Mouse (Mus musculus) A20 (cell line): Measurements from ENCODE around the gene Eva1b.

ENCODE experiments used
- DNase-seq: peaks from one replicate; pipeline ENCODE4 v3.0.0-alpha.2; 2011; ENCODE audit warnings: low read depth, low spot score

Gene Eva1b

DNA sequence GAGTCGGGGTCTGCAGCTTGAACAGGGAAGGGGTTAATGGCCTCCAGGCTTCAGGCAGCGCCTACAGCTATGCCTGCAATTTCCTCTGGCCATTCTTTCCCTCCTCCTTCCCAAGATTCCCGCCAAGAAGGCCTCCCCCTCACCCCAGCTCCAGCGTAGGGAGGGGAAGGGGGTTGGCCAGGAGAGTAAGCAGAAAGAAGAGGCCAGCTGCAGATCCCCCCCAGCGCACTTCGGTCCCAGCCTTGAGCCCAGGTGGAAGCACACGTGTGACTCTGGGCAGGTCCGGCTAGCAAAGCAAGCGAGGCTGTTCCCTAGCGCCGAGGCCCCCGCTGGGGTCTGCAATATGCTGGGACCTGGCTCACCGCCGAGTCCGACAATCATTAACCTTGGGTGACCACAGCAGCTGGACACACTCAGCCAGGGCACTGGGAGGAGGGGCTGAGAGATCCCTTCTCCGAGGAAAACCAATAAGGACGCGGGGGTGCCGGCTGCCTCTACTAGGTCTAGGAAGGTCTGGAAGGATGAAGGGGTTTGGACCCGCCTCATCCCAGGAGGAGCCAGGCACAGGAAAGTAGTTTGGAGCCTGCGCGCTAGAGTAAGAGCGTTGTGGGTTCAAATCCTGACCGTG lies at the start of gene Eva1b:
TSS of gene Eva1b (plus strand) at position 212 of the 628 bp plus-strand sequence.
- no peak for DNase-seq

DNA sequence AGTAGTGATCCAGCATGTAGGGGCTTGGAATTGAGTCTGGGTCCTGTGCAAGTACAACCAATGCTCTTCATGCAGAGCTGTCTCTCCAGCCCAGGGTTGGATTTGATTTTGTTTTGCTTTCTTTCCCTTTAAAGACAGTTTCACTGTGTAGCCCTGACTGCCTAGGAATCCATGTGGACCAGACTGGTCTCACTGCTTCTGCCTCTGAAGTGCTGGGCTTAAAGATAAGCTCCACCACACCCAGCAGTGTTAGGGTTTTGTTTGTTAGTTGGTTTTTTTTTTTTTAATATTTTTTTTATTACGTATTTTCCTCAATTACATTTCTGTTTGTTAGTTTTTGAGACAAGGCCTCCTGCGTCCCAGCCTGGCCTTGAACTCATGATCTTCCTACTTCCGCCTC lies 48.2 kb upstream of the Eva1b start:
- DNase-seq, result no peak

DNA sequence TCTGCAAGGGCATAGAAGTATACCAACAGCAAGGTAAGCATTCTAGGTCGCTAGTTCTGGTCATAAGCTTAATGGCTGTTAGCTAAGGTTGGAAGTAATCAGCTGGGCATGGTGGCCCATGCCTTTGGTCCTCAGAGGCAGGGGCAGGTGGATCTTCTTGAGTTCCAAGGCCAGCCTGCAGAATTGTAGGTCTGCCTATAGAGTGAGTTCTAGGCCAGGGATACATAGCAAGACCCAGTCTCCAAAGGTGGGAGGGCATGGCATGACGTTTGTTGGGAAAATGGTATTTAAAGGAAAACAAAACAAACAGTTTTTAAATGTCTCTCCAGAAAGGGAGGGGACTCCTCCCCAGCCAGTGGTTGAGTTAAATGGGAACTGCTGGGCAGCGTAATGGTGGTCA lies 46.8 kb upstream of the Eva1b start:
- DNase-seq, result no peak

DNA sequence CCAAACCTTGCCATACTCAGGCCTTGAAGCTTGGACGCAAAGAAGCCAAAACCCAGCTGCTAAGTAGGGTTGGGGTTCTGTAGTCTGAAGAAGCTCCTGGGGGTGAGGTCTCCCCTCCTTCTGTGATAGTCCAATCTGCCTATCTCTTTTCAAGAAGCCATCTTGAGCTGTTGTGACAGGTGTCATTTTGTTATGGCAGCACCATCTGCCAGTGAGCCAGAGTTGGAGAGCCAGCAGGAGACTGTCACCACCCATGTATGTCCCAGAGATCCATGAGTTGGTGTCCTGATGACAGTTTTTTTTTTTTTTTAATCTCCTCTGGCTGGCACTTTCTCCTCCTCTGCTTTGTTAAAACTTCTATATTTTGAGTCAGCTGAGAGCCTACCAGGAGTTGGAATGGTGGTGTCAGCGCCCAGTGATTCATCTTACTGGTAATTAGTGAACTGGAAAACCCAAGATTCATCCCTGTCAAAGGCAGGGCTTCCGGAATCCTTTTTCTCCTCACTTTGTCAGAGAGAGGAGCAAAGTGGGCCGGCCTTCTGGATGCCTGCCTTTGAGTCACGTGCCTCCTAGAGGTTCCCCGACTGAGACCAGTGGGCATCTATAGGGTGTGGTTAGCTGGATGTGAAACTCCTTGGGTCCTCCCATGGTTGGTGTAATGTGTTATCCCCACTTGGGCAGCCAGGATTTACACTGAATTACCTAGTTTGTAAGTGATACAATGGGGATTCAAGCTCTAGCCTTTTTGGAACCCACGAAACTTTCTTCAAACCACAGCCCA lies 45.3 kb upstream of the Eva1b start:
- DNase-seq, result peak; percentile 33

DNA sequence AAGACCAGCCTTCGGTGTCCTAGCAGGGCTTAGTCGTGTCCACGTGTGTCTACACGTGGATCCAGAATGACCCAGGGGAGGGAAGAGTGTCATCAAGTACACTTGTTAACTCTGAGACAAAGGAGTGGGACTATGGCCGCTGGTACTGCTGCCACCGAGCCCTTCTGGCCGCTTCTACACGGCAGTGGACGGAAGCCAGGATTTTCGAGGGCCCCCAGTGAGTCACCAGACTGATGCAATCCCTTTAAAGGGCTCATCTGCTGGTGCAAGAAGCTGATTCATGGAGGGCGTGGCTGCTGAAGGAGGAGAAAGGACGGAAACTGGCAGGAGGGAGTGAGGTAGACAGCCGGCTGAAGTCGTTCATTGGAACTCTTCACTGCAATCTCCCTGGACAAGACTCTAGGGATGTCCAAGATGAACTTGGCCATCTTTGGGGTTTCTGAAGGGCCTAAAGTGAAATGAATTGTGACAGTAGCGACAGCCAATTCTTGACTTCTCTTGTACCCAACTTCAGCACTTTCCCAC lies 44.4 kb upstream of the Eva1b start:
- peak; percentile 86 for DNase-seq

DNA sequence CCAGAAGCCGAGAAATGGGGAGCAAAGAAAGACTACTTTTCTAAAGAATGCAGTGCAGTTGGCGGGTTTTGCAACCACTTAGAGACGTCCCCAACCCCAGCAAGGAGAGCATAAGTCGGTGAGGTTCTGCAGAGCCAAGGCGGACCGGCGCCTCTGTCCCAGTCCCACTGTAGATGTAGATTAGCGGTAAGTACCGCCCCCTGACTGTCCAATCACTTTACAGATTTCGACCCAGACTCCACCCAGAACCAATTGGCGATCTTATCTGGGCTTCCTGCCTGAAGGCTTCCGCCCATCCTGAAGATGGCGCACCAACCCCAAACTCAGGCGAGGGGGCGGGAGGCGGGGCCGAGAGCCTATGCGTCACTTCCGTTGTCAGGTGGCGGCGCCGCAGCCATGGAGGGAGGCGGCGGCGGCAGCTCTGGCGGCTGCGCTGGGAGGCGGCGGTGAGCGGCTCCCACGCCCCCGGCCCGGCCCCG lies 43.9 kb upstream of the Eva1b start, which contains the start of gene Stk40:
TSS of gene Stk40 (plus strand) at position 368 of the 479 bp plus-strand sequence.
- peak; percentile 98 for DNase-seq

DNA sequence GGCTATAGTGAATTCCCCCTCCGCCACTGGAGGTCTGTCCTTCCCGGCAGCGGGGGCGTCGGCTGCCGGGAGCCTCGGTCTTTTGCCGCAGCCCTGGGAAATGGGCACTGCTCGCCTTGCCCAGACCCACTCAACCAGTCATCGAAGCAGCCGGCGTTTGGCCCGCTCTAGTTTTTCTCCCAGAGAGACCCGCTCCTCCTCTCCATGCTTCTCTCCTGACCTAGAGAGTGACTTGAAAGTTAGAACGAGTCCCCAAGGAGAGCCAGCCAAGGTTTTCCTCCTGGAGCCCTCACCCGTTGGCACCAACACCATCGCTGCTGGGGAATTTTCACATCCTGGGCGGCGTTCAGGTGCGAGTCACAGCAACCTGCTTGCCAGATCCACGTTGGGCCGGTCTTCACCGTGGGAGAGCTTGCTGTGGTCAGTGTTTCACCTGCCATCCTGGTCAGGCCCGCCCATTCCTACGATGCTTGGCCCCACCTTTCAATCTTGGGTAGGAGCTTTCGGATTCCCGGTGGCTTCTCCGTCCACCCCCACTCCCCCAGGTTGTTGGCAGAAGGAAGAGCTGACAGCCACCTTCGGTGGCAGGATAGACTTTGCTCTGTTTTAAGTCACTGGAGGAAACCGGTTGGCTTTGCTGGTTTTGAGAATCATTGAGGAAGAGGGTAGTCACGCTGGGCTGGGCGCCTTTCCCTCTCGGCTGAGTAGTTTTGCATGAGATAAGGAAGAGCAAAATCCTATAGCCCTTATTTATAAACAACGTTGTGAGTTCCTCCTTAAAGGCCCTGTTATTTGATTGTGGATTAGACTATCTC lies 43.1 kb upstream of the Eva1b start:
- DNase-seq, result peak; percentile 59

DNA sequence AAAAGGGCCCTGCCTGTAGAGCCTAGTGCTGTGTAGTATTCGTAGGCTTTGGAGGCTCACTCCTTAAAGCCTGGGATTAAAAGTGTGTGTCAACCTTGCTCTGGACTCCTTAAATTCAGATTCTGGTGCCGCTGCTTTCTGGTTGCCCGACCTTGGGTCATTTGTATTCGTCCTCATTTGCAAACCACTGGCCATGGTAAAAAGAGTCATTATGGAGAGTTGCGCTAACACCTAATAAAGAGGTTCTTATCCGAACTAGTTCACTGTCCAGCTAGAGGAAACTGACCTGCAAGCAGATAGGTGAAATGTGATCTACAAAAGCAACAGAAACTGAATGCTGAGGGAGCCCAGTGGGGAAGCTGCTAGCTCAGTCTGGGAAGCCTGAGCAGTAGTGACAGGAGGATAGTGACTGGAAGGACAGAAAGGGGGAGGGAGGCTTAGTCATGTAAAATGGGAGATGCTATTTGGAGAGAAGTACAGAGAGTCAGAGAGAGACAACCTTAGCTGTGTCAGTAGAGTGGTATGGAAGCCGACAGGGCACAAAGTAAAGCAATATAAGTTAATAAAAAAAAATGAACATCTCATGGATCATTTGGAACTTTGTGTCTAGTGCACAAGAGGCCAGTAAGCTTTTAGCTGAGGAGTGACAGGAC lies 42.3 kb upstream of the Eva1b start:
- no peak for DNase-seq

DNA sequence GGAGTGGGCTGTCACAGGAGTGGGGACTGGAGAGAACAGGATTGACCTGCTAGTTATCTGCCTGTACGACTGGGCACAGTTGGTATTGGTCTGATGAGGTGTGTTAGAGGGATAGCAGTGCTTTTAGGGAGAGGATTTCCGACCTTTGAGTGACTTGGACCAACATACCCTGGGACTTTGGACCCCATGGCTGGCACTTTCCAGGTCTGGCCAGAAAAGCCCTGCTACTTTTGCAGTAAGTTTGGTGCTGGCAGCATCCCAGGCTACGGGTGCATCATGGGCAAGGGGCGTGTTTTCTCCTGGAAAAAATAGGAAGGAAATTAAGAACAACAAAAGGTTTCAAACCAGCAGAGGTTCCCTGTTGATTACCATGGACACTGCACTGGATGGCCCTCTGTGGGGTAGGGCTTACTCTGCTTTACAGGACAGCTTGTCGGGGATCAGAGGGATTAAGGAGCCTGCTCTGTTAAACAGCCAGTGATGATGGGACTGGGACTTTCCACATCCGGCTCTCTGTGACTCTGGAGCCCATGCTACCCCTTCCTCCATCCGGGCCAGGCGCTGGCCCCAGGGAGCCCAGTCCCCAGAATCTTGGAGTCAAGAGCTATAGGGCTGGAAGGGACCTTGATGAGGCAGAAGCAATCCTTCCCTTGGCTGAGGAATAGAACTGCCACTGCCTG lies 39.3 kb upstream of the Eva1b start:
- no peak for DNase-seq

DNA sequence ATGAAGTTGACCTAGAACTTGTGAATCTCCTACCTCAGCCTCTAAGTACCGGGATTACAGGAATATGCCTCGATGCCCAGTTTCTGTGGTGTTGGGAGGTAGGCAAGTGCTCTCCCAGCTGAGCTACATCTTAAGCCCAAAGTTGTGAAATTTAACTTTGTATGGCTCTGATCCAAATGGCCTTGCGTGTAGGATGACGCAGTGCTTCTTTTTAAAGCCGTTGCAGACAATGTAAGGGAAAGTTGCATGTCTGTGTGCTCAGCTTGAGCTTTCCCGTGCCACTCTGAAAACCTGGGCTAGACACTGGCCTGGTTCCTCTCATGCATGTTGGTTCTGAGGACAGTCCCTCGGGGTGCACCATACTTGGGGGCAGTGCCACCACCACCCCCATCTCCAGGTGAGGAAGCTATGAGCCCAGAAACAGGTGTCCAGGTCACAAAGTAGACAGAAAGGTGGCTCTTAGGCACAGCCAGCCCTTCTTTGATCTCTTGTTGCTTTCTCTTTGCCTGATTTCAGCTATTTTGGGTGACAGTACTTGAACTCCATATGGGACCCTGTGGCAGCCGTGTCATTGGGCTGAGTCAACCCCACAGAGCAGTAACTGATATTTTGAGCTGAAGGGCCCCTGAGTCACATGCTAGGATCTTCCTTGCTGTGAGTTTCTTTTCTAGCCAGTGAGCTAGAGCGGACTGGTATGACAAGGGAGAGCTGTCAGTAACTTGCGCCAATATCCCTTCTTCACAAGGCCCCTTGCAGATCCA lies 37.8 kb upstream of the Eva1b start:
- DNase-seq, result no peak

DNA sequence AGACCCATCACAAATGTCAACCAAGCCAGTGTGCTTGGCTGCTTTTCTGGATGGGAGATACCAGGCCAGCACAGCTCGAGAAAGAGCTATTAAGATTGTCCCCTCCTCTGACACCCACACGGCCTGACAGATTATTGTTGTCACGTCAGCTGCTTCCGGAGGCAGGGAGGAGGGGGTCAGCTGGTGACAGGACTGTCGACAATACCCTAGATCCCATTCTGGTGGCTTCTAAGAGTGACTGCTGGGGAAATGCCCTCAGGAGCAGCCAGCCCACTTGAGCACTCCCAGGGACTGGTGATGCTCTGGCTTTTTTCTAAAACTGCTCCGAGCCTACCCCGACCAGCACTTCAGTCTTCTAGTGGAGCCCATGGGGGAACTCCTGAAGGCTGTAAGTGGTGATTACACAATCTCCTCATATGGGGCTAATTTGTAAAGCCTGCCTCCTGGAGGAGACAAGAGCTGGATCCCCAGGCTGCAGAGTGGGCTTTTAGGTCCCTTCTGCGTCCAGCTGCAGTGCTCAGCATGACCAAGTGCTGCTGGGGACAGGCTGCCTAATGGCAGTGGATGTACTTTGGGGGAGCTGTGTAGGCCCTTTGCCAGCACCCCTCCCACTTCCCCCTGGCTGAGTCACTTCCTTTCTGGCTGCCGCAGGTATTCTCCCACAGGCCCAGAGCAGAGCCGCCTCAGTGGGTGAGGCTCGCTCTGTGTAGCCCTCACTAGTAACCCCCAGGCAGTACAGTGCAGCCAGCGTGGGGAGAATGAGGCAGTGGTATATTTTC lies 37.0 kb upstream of the Eva1b start:
- DNase-seq, result peak; percentile 89

DNA sequence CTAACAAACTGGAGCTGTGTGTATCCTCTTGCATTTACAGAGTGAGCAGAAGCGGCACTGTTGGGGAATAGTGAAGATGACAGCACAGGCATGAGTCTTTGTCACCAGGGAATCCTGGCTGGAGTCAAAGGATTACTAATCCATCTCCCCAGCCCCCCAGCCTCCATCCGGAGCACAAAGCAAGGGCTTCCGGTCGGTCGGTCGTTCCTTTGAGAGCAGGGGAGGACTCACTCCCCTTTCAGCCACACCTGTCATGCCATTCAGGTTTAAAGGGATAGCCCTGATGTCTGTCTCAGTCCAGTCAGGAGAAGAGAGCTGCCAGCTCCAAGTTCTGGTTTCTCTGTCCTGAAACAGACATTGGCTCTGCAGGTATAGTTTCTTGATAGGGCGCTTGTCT lies 36.4 kb upstream of the Eva1b start:
- DNase-seq, result no peak

DNA sequence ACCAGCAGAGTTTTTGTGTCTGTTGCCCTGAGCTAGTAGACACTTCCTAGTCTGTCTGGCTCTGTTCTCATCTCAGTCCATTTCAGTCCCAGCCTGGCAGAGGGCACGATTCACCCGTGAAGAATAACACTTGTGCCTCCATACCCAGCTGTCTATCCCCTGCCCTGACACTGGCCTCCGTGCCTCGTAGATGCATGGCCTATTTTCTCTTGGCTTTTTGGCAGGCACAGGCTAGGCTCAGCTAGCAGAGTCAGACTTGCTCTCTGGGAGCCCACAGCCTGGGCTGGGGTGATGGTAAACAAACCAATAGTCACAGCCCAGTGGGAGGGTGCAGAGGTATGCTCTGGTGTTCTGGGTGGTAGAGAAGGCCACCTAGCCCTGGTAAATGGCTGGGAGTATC lies 34.3 kb upstream of the Eva1b start:
- DNase-seq, result no peak

DNA sequence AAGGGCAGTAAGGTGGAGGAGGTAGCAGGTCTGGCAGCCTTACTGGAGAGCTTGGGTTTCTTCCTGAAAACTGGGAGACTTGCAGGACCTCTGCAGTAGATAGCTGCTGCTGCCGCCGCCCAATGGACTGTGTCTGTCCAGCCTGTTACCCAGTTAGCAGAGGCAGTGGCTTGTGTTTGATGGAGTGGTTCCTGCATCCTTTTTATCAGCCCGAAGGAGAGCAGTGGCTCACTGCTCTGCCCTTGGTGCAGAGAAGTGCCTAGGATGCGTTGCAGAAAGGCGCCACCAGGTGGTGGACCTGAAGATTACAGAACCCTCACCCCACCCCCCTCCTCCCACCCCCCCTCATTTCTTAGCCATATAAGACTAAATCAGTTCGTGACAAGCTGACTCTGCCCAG lies 33.6 kb upstream of the Eva1b start:
- DNase-seq, result peak; percentile 67

DNA sequence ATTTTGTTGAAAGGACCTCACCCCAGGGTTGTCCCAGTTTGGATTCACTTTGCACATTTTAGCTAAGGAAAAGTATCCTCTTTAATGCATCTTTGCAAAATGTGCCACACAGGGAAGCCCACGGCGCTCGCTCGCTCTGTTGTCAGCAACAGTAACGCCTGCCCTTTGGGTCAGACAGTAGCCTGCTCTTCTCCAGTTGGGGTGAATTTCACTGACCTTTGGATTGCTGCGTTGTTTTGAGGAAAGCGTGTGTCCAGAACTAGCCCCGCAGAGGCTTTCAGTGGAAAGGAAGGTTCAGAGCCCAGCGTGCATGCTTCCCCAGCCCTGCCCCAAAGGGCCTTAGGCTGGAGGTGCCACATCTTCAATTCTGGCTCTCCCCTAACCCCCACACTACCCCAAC lies 32.1 kb upstream of the Eva1b start:
- no peak for DNase-seq

DNA sequence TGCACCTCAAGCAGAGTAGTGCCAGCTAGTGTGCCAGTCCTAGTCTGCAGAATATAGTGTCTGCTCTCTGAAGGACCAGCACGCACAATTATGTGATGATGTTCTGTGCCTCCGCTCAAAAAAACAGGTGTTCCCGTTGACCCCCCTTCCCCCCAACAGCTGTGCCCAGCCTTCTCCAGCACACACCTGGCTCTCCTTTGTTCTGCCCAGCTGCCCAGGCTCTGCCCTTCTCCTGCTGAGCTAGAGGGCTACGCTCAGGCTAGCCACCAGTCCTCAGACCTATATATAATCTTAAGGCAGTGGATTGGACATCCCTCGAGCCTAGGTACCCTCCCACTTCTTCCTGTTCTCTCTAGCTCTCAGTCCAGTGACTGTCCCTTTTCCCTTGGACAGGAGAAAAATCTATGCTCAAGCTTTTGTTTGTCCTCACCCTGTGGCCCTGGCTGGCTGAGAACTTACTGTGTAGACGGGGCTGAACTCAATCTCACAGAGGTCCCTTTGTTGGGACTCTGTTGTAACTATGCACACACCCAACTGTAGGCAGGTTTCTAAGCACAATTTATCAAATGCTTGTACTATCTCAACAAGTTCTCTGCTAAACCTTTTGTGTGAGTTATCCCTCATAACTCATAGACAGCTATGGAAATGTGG lies 31.5 kb upstream of the Eva1b start:
- no peak for DNase-seq

DNA sequence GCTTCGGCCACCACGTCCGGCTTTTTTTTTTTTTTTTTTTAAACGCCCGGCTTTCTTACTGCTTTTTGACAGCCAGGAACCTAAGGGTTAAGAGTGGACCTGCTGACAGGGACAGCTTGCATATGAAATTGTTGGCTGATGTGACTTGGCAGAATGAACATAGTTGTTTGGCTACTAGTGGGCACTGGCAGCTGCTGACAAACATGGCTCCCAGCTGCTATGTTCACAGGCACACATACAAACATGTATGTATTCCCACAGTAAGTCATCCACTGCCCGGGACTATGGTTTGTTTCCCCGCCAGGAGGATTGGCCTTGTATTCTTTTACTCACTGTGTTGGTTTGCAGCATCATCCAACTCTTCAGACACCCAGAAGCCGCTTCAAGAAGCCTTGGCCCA lies 30.4 kb upstream of the Eva1b start:
- DNase-seq, result no peak

DNA sequence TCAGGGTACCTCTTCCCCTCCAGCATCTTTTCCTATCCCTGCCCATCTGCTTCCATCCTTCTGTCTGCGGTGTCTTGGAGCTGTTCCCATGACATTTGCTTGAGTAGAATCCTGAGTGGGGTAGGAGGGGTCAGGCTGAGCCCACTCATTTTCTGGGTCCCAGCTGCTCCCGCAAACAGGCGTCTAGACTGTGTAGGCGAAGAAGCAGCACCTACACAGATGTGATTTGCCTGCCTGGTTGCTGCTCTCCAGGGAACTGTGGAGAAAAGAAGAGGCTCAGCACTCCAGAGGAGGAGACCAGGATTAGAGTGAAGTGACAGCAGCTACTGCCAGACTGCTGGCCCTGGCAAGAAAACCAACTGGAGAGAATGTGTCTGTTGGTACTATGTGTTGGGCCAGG lies 28.9 kb upstream of the Eva1b start:
- no peak for DNase-seq

DNA sequence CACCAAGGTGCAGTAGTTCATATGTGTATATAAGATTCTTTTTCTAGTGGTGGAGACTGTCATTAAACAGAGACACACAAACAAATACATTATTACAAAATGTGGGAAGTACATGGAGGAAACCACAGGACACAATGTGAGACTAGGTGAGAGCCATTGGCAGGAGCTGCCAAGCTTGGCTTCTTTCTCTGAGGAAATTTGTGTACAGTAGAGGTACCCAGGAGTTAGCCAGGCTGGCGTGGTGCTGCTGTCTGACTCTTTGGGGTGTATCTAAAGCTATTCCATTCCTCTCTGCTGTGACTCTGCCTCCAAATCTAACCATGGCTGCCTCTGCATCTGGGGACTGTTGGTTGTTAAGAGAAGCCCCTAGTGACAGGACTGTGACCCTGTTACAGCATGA lies 28.5 kb upstream of the Eva1b start:
- no peak for DNase-seq
